Mouse (Mus musculus): ENCODE measurements around the gene Dpm2. TPM values are rescaled to one million over a fixed set of nuclear protein-coding genes. Genes with fewer than 3 reads are reported as not detected.

Dpm2 gene
- polyA plus RNA-seq, 1 experiment from 2014 or later: 107 TPM

DNA sequence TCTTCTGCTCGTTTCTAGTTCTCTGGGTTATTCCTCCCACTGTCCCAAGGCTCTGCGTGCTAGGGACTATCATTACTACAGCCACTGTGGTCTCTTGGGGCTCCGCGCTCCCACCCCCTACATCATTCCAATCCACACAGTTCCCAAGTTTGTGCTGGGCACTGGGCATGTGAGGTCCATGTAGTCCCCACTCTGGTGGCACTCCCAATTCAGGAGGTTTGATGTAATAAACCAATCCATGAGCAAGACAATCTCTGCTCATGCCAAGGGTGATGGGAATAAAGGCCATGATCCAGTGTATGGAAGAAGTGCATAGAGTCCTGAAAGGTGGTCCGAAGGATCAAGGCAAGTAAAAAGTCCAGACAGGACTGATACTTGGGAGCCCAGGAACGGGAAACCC is 3.8 kb downstream of the Dpm2 start, which contains the start of gene Pip5kl1:
TSS of gene Pip5kl1 (plus strand) at position 301 of the 400 bp plus-strand sequence.
- no peak within 1 kb of the TSS for H3K27ac ChIP-seq (replicated peaks; ENCODE audit: low read depth, low read length)
- H3K9ac ChIP-seq (ENCODE audit: low read depth, low read length): peak within 1 kb of the TSS; percentile 58
- peak within 1 kb of the TSS; percentile 40 for H3K4me3 ChIP-seq (ENCODE audit: low read depth, low read length)
- peak within 1 kb of the TSS; percentile 86 for H3K4me2 ChIP-seq (ENCODE audit: low read depth, low read length)
- 77% methylated on average over 6 of the region's 6 CpGs for WGBS
- H3K36me3 ChIP-seq (ENCODE audit: control insufficient read depth, insufficient read depth, low read length): peaks cover 8% of the 10 kb centered on the region; the same call in 1 of the 2 replicates
- DNase-seq (ENCODE audit: low spot score) (no peak), ATAC-seq (ENCODE audit: low read depth) (no peak)
- H3K9me3 ChIP-seq (ENCODE audit: control insufficient read depth, low read length): no peaks in the 10 kb centered on the region
- H3K27me3 ChIP-seq (replicated peaks; ENCODE audit: control insufficient read depth, insufficient read depth, low read length): peaks cover 6% of the 10 kb centered on the region; the same call in 1 of the 2 replicates
- H3K4me1 ChIP-seq (ENCODE audit: control insufficient read depth, insufficient read depth, low read length): peaks cover 7% of the 10 kb centered on the region

DNA sequence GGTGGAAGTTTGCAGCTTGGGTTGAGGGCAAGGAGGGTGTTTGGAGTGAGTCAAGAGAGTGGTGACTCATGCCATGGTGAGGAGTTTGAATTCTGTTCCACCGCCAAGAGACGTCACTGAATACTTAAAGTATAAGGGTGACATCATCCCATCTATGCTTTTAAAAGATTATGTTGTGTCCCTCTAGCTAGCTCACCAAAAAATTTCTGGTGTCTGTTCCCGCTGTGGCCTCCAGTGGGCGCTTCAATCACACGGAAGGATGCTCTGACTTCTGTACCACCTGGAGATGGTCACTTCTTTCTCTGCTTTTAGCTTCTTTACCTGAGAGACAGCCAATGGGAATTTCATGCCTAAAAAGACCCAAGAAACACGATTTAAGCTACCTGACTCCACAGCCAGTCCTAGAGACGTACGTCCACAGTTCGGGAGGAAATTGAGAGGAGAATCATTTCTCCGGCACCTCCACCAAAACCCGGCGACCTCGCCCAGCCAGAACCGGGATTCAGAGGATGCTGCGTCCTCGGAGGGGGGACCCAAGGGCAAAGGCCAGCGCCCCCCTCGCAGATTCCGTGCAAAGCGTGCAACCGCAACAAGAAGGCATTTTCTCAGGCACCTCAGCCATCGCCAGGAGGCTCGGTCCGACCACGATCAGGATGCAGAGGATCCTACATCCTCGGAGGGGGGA is 4.4 kb downstream of the Dpm2 start:
- Histone ChIP-seq H3K36me3 (ENCODE audit: control insufficient read depth, insufficient read depth, low read length) (peaks cover 8% of the 10 kb centered on the region; the same call in 1 of the 2 replicates), H3K4me1 (ENCODE audit: control insufficient read depth, insufficient read depth, low read length) (peaks cover 7% of the 10 kb centered on the region), H3K4me3 (ENCODE audit: low read depth, low read length) (peak overlapping the region; percentile 40), H3K9ac (ENCODE audit: low read depth, low read length) (peak overlapping the region; percentile 58), H3K9me3 (ENCODE audit: control insufficient read depth, low read length) (no peaks in the 10 kb centered on the region), H3K4me2 (ENCODE audit: low read depth, low read length) (peak overlapping the region; percentile 86), H3K27ac (replicated peaks; ENCODE audit: low read depth, low read length) (no peak overlapping the region), H3K27me3 (replicated peaks; ENCODE audit: control insufficient read depth, insufficient read depth, low read length) (peaks cover 11% of the 10 kb centered on the region; the same call in 1 of the 2 replicates)
- peak; percentile 42 for DNase-seq (ENCODE audit: low spot score)
- 2% methylated on average over 23 of the region's 26 CpGs for WGBS
- no peak for ATAC-seq (ENCODE audit: low read depth)

DNA sequence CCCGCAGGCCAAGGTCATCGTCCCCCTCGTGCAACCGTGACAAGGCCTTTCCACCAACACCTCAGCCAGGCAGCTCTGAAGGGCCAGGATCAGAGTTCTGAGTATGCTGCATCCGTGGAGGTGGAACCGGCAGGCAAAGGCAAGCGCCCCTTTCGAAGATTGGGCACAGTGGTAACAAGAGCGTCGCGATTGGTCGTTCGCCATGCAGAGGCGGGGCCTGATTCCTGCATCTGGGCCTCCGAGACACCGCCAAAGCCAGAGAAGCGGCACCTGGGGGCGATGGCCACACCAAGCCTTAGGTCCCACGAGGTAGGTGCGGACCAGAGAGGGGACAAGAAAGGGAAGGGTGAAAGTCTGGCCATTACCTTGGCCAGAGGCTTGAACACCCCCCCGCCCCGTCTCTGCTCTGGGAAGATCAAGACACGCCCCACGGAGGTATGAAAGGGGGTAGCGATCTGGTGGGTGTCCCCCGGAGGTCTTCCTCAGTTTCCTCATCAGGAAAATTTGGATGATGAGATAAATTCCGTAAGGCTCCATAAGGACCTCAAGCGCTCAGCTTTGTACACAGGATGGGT is 5.0 kb downstream of the Dpm2 start, which contains the start of gene 9430097D07Rik:
TSS of gene 9430097D07Rik (minus strand) at position 99 of the 575 bp plus-strand sequence.
- Histone ChIP-seq H3K27ac (replicated peaks; ENCODE audit: low read depth, low read length) (no peak within 1 kb of the TSS), H3K9ac (ENCODE audit: low read depth, low read length) (peak within 1 kb of the TSS; percentile 58), H3K9me3 (ENCODE audit: control insufficient read depth, low read length) (no peaks in the 10 kb centered on the region), H3K4me2 (ENCODE audit: low read depth, low read length) (peak within 1 kb of the TSS; percentile 86), H3K27me3 (replicated peaks; ENCODE audit: control insufficient read depth, insufficient read depth, low read length) (peaks cover 11% of the 10 kb centered on the region; the same call in 1 of the 2 replicates), H3K4me3 (ENCODE audit: low read depth, low read length) (peak within 1 kb of the TSS; percentile 40), H3K4me1 (ENCODE audit: control insufficient read depth, insufficient read depth, low read length) (peaks cover 7% of the 10 kb centered on the region), H3K36me3 (ENCODE audit: control insufficient read depth, insufficient read depth, low read length) (peaks cover 8% of the 10 kb centered on the region; the same call in 1 of the 2 replicates)
- 6% methylated on average over 28 of the region's 28 CpGs for WGBS
- DNase-seq (ENCODE audit: low spot score) (peak; percentile 78), ATAC-seq (ENCODE audit: low read depth) (peak; percentile 58)

DNA sequence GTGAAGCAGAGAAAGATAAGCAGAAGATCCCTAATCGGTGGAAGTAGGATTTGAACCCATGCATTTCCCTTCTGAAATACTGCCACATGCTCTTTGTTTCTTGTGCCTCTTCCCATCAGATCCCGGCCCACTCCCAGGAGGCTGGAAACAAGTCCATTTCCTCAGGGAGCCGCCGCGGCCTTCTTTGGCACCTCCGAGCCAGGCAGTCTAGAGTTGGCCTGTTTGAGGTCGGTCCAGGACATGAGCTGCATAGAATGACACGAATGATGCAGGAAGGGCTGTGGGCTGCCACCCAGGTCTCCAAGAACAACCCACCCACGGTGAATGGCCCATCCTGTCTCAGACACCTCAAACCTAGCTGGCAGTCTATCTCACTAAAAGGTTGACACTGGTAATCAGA is 5.9 kb downstream of the Dpm2 start:
- Histone ChIP-seq H3K4me1 (ENCODE audit: control insufficient read depth, insufficient read depth, low read length) (peaks cover 4% of the 10 kb centered on the region), H3K4me2 (ENCODE audit: low read depth, low read length) (no peak overlapping the region), H3K9ac (ENCODE audit: low read depth, low read length) (no peak overlapping the region), H3K4me3 (ENCODE audit: low read depth, low read length) (no peak overlapping the region), H3K9me3 (ENCODE audit: control insufficient read depth, low read length) (no peaks in the 10 kb centered on the region), H3K36me3 (ENCODE audit: control insufficient read depth, insufficient read depth, low read length) (peaks cover 8% of the 10 kb centered on the region; the same call in 1 of the 2 replicates), H3K27me3 (replicated peaks; ENCODE audit: control insufficient read depth, insufficient read depth, low read length) (peaks cover 11% of the 10 kb centered on the region; the same call in 1 of the 2 replicates), H3K27ac (replicated peaks; ENCODE audit: low read depth, low read length) (no peak overlapping the region)
- DNase-seq (ENCODE audit: low spot score): no peak
- WGBS: 89% methylated on average over 9 of the region's 9 CpGs
- no peak for ATAC-seq (ENCODE audit: low read depth)

DNA sequence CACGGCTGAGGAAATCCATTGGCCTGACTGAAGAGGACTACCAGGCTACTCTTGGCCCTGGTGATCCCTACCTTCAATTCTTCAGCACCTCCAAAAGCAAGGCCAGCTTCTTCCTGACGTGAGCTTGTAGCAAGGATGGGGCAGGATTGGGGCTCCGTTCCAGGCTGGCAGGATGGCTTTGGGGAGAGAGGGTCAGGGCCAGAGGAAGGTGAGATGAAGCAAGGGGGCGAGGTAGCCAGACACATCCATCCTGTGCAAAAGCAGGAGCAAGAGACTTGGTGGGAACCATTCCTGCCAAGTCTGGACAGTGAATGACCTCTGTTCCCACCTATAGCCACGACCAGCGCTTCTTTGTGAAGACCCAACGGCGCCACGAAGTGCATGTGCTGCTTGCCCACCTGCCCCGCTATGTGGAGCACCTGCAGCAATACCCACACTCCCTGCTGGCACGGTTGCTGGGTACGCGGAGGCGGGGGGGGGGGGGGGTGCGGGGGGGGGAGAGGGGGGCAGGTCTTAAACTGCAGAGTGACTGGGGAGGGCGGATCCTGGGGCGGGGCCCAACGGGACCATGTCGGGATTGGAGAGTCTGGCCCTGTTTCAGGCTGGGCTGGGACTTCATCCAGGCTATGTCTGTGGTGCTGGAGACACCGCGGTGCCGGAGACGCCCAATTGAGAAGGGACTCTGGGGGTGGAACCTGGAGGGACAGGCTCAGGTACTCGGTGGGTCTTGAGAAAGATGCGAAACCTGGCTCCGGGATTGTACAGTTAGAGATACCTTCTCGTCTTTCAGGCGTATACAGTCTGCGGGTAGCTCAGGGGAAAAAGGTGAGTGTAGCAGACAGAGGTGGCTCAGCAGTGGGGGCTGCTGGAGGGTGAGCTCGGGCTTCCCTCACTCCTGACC is 7.7 kb downstream of the Dpm2 start:
- DNase-seq (ENCODE audit: low spot score) (peak; percentile 34), ATAC-seq (ENCODE audit: low read depth) (no peak)
- Histone ChIP-seq H3K27me3 (replicated peaks; ENCODE audit: control insufficient read depth, insufficient read depth, low read length) (peaks cover 11% of the 10 kb centered on the region; the same call in 1 of the 2 replicates), H3K9me3 (ENCODE audit: control insufficient read depth, low read length) (no peaks in the 10 kb centered on the region), H3K4me1 (ENCODE audit: control insufficient read depth, insufficient read depth, low read length) (no peaks in the 10 kb centered on the region), H3K36me3 (ENCODE audit: control insufficient read depth, insufficient read depth, low read length) (no peaks in the 10 kb centered on the region), H3K9ac (ENCODE audit: low read depth, low read length) (no peak overlapping the region), H3K4me3 (ENCODE audit: low read depth, low read length) (no peak overlapping the region), H3K27ac (replicated peaks; ENCODE audit: low read depth, low read length) (no peak overlapping the region), H3K4me2 (ENCODE audit: low read depth, low read length) (no peak overlapping the region)
- 47% methylated on average over 25 of the region's 30 CpGs for WGBS

DNA sequence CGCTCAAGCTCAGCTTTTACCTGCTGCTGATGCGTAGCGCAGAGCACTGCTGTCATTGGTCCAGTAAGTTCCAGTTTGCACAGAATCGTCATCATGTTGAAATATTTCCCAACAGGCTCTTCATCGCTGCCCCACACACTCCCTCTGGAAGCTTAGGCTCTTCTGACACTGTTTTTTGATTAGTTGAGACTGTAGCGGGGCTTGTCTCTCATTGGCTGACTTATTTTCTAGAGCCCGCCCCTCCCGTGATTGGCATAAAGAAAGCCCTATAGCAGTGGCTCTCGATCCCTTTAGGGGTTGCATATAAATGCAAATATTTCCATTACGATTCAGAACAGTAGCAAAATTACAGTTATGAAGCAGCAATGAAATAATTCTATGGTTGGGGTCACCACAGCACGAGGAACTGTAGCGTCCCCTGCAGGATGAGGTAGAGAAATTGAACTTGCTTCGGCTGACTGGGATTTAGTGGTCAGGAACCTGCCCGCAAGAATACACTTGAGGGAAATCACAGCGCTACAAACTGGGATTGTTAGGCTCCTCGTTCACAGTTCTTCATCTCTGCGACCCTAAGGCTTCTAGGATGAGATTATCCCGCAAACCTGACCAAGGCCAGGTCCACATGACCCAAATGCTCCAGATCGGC is 10.9 kb downstream of the Dpm2 start:
- H3K27me3 ChIP-seq (replicated peaks; ENCODE audit: control insufficient read depth, insufficient read depth, low read length): peaks cover 11% of the 10 kb centered on the region; the same call in 1 of the 2 replicates
- H3K36me3 ChIP-seq (ENCODE audit: control insufficient read depth, insufficient read depth, low read length): no peaks in the 10 kb centered on the region
- no peaks in the 10 kb centered on the region for H3K4me1 ChIP-seq (ENCODE audit: control insufficient read depth, insufficient read depth, low read length)
- no peak overlapping the region for H3K9ac ChIP-seq (ENCODE audit: low read depth, low read length)
- no peaks in the 10 kb centered on the region for H3K9me3 ChIP-seq (ENCODE audit: control insufficient read depth, low read length)
- no peak overlapping the region for H3K27ac ChIP-seq (replicated peaks; ENCODE audit: low read depth, low read length)
- peak; percentile 65 for ATAC-seq (ENCODE audit: low read depth)
- H3K4me3 ChIP-seq (ENCODE audit: low read depth, low read length): peak overlapping the region; percentile 13
- H3K4me2 ChIP-seq (ENCODE audit: low read depth, low read length): peak overlapping the region; percentile 34
- WGBS: 38% methylated on average over 19 of the region's 19 CpGs
- DNase-seq (ENCODE audit: low spot score): peak; percentile 55

DNA sequence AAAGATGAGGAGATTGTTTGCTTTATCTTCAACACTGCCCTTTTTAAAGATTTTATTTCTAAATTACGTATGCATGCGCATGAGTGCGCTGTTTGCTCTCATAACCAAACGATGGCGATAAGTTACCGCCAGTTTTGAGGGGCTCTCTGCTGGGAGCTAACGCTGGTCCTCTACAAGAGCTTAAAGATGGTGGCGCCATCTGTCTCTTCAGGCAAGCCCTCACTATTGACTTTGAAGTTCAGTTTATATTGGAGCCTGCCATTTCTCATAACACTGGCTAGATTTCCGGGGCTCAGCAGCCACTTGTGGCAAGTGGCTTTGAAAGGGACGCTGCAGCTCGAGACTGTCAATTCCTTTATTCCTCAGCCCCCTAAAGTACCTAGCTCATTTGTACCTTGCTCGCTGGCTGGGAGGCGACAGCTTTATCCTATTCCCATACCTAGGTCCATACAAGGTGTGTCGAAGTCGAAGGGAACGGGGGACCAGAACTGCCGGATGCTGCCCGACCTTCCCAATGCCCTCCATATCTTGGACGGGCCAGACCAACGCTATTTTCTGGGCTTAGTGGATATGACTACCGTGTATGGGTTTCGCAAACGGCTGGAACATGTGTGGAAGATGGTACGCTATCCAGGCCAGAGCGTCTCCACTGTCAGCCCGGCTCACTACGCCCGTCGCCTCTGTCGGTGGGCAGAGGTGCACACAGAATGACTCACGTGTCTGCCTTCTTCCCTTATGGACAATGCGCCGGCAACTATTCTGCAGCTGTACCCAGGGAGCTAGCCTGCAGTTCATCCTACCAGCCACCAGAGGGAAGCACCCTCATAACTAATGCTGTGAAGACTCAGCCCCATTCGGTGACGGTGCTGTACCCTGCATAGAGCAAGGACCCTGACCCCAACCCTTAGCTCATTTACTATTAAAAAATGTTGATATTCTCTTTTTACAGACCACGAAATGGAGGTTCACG is 12.5 kb downstream of the Dpm2 start:
- Histone ChIP-seq H3K4me3 (ENCODE audit: low read depth, low read length) (peak overlapping the region; percentile 22), H3K36me3 (ENCODE audit: control insufficient read depth, insufficient read depth, low read length) (no peaks in the 10 kb centered on the region), H3K4me2 (ENCODE audit: low read depth, low read length) (peak overlapping the region; percentile 55), H3K9ac (ENCODE audit: low read depth, low read length) (peak overlapping the region; percentile 38; the same call in 1 of the 2 replicates), H3K27ac (replicated peaks; ENCODE audit: low read depth, low read length) (no peak overlapping the region), H3K9me3 (ENCODE audit: control insufficient read depth, low read length) (no peaks in the 10 kb centered on the region), H3K4me1 (ENCODE audit: control insufficient read depth, insufficient read depth, low read length) (0 out of 2 replicates have a peak, but pooled peaks cover 4% of the 10 kb centered on the region), H3K27me3 (replicated peaks; ENCODE audit: control insufficient read depth, insufficient read depth, low read length) (peaks cover 11% of the 10 kb centered on the region; the same call in 1 of the 2 replicates)
- ATAC-seq (ENCODE audit: low read depth) (peak; percentile 77), DNase-seq (ENCODE audit: low spot score) (peak; percentile 85)
- WGBS: 14% methylated on average over 37 of the region's 37 CpGs
